Mouse (Mus musculus): ENCODE results near the gene Accsl.

Accsl gene

DNA sequence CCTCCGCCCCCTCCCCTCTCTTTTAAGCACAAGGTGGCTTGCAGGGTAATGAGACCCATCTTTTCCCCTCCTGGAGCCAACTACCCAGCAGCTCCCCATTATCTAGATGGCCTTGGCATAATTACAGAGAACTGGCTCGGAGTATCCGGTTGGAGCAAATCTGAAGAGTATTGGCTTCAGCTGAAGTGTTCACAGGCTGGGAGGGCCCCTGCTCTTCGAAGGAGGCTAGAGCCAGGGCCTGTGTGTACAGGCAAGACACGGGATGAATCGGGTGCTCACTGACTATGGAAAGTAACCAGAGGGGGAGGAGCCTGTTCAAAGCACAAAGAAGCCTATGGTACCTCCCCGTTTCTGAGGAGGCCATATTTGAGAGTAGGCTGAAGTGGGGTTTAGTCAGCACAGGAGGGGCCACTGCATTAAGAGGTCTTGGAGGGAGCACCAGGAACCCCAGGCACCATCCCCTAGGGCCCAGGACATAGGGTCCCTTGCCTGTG, at the start of gene Accsl:
Accsl (minus strand) TSS at position 51 of the 494 bp plus-strand sequence.
- in situ Hi-C loops (cut with MboI; ENCODE audit: low pct_unique_long_range_greater_than_20kb in 1 of 2, low sequenced_read_pairs in 2 of 2, unreplicated experiment in 1 of 2) = no loop called here

DNA sequence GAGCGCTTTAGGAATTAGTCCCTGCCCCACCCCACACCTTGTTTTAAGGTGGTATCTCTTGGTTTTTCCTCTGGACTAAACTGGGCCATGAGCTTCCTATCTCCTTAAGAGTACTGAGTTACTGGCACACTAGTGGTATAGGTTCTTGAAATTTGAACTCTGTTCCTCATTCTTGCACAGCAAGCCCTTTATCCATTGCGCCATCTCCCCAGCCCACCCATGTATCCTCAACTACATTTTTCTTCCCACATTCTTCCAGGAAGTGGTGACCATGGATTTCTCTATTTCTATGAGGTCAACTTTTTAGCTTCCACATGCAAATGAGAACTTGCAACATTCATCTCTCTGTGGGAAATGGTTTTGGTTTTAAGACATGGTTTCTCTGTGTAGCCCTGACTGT, 44.6 kb upstream of the Accsl start:
- in situ Hi-C loops (cut with MboI; ENCODE audit: low pct_unique_long_range_greater_than_20kb in 1 of 2, low sequenced_read_pairs in 2 of 2, unreplicated experiment in 1 of 2) = no loop called here

DNA sequence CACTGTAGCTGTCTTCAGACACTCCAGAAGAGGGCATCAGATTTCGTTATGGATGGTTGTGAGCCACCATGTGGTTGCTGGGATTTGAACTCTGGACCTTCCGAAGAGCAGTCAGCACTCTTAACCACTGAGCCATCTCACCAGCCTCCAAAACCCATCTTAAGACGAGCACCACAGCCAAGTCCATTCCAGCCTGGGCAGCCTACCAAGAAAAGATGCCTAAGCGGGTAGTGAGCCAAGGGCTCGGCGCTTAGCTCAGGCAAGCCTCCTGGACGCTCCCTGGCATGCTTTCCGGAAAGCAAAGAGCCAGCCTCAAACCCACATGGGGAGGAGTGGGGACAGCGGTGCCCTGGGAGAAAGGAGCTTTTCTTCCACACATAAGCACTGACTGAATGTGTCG, 43.0 kb upstream of the Accsl start:
- in situ Hi-C loops (cut with MboI; ENCODE audit: low pct_unique_long_range_greater_than_20kb in 1 of 2, low sequenced_read_pairs in 2 of 2, unreplicated experiment in 1 of 2) = no loop called here

DNA sequence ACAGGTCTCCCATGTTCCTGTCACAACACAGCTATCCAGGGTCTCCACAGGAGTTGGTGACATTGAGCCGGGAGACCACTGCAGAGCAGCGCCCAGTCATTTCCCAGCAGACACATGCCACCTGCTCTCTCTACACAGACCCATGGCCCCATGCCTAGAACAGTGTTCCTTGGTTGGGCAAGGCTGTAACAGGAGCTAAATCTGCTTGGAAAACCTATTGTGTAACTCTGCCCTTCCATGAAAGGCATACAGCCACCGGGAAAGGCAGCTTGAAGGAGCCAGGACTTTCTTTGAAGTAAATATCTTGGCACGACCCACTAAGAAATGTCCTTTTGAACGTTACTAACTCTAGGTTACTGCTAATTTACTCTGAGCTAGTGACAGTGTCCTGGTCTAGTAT, 40.8 kb upstream of the Accsl start:
- in situ Hi-C loops (cut with MboI; ENCODE audit: low pct_unique_long_range_greater_than_20kb in 1 of 2, low sequenced_read_pairs in 2 of 2, unreplicated experiment in 1 of 2) = no loop called here

DNA sequence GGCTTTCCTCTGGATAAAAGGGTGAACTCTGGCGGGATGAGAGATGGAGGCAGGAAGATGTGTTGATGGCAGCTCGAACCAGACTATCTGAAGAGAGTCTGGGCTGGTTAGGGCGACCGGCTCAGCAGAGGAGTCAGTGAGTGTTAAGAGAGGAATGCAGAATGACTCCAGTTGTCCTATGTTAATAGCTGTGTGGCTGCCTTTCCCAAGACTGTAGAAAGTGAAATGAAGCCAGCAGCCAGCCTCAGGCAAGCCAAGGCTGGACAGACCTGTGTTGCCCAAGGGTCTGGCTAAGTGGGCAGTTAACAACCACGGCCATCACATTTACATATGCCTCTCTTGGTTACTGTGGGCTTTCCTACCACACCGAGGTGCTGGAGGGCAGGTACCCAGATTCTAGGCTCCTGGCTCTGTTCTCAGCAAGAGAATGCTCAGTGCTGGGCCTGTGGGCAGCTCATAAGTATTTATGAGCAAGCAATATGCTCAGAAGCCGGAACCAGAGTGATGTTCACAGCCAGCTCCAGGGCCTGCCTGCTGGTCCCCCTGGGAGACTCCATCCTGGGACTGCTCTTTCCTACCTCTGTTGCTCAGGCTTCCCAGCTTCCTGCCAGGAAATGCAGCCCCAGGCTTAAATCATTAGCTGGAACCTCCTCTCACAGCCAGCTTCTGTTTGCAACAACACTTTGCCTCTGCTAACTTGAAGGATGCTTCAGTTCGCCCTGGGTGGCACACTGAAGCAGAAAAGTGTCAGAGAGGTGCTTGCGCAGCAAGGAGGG, 38.8 kb upstream of the Accsl start:
- in situ Hi-C loops (cut with MboI; ENCODE audit: low pct_unique_long_range_greater_than_20kb in 1 of 2, low sequenced_read_pairs in 2 of 2, unreplicated experiment in 1 of 2) = no loop called here

DNA sequence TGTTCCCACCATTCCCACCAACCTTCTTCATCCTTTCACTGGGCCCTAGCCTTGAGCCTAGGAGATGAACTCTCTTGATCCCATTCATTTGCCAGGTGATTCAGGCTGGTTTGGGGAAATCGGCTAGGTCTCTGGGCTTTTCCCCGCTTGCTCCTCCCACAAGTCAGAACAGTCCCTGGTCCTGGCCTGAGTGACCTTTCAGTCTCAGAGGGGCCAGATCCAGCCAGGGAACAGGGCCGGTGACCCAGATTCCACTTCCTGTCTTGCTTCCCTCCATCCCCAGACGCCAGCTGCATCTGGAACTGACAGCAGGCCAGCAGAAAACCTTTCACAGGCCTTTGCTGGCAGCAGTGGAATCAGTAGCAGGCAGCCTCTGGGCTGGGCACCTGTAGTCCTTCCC, 37.4 kb upstream of the Accsl start:
- in situ Hi-C loops (cut with MboI; ENCODE audit: low pct_unique_long_range_greater_than_20kb in 1 of 2, low sequenced_read_pairs in 2 of 2, unreplicated experiment in 1 of 2) = no loop called here

DNA sequence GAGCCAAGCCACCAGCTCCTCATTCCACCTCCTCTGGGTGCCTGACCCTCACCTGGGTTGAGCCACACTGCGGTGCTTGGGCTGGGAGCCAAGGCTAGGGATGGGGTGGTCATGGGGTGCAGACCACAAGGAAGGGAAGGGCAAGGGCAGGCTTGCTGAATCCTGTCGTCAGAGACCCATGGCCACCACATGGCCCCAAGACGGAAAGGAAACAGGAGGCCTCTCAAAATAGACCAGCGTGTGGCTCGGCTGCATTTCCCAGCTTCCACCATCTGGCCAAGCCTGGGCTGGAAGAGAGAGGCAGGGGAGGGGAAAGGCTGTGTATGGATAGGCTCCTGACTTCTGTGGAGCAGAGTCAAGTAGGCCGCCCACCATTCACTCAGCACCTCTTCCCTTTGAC, 34.5 kb upstream of the Accsl start:
- in situ Hi-C loops (cut with MboI; ENCODE audit: low pct_unique_long_range_greater_than_20kb in 1 of 2, low sequenced_read_pairs in 2 of 2, unreplicated experiment in 1 of 2) = no loop called here

DNA sequence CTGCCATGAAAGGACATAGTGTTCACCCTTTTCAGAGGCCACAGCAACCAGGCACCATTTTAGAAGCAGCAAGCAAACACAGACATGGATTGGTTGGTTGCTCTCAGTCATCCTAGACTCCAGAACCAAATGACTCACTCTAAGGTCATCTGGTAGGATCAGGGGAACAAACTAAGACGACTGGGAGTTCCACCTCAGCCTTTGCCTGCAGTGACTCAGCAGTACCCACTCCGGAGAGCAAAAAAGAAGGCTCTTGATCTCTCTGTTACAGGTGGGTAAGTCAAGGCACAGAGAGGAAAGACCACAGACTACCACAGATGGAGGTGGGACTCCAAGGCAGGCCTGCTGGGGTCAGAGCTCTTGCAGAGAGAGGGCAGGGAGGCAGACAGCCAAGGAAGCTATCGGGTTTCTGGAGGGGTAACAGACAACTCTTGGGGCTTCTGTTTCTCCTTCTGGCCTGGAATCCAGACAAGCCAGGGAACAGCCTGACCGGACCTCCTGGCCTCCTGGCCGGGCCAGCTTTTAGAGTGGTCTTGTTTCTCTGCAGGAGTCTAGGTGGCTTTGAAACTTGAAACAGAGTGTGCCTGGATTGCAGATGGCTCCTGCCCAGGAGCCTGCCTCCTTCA, 33.8 kb upstream of the Accsl start:
- in situ Hi-C loops (cut with MboI; ENCODE audit: low pct_unique_long_range_greater_than_20kb in 1 of 2, low sequenced_read_pairs in 2 of 2, unreplicated experiment in 1 of 2) = no loop called here

DNA sequence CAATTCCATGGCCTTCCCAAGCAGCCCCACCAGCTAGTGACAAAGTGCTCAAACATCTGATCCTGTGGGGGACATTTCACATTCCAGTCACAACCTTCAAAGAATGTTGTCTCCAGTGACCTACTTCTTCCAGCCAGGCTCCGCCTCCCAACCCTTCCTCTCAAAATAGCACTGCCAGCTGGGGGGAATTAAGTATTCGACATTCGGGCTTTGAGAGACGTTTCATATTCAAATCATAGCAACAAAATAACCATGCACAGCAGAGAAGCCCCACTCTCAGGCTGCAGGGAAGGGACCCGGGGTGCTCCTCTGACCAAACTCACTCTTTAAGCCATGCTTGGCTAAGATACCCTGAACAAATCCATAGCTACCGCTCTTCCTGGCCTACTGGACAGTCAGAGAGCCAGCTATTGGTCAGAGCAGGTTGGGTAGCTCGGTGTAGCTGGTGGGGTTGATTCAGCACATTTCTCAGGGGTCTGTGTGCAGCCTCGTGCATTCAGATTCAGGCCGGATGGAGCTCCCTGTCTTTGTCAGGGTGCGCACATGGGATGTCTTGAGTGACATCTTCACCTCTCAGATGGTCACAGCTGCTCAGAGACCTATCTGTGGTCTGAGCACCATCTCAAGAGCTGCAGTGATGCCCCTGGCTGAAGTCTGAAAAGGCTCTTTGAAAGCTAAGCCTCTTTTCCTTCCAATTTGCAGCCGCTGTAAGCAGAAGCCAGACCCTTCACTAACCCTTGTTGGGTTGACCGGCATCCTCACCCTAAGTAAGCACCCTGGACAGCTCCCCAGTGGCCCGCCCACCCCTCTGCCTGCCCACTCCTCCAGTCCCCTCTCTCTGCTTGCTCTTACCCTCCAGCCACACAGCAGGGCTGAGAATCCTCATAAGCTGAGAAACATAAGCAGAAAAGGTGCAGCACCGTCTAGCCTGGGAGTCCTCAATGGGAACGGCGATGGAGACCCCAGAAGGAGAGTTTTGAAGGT, 30.7 kb upstream of the Accsl start:
- in situ Hi-C loops (cut with MboI; ENCODE audit: low pct_unique_long_range_greater_than_20kb in 1 of 2, low sequenced_read_pairs in 2 of 2, unreplicated experiment in 1 of 2) = no loop called here

DNA sequence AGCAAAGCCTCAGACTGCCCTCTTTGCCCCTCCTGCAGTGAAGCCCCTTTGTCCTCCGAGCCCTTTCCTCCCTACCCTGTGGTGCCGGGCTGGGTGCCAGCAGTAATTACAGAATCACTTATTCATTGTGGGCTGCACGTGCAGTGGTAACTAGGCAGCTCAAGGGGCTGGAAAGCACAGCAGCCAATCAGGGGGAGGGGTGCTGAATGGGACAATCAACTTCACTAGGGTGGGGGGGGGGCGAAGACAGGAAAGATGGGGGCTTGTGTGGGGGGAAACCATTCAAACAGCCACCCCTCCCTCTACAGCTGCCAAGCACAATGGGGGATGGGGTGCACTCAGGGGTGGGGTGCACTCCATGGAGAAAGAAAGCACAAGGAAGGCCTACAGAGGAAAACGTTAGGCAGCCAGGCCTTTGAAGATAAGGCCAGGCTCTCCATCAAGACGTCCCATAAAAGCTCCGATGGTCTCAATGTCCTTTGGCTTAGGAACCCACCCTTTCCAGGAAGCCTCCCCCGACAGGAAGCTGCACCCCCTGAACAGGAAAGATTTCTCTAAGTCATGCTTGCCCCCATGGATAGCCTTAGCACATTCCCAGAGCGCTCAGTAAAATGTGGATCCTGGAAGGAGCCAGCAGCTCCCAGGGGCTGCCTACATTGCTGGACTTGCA, 22.8 kb upstream of the Accsl start:
- in situ Hi-C loops (cut with MboI; ENCODE audit: low pct_unique_long_range_greater_than_20kb in 1 of 2, low sequenced_read_pairs in 2 of 2, unreplicated experiment in 1 of 2) = no loop called here

DNA sequence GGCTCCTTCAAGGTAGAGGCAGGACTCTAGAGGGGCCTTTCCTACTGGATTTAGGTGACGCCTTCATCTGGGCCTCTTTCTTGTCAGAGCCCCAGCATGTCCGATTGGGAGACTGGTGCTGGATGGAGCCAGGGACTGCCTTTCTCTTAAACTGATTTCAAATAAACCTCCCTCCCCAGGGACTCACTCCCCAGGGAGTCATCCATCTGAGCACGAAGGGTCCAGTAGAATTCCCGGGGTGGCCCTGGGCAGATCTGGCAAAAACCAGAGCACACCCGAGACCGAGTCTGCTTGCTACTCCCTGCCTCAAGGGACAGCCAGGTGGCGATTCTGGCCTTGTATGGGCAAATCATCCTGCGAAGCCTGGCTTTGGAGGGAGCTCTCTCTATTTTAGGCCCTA, 21.2 kb upstream of the Accsl start:
- in situ Hi-C loops (cut with MboI; ENCODE audit: low pct_unique_long_range_greater_than_20kb in 1 of 2, low sequenced_read_pairs in 2 of 2, unreplicated experiment in 1 of 2) = no loop called here

DNA sequence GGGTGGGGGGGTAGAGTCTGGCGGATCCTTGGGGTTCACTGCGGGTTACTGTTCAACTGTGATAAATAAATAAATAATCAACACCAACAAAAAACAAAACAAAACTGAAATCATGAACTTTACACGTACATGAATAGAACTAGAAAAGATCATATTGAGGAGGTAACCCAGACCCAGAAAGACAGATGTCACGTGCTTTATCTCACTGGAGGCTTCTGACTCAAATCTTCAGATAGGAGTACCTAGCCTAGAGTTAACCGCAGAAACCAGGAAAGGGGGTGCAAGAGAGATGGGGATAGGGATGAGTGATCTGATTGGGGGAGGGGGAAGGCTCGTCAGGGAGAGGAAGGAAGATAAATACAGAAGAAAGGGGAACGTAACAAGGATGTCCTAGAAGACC, 20.1 kb upstream of the Accsl start:
- in situ Hi-C loops (cut with MboI; ENCODE audit: low pct_unique_long_range_greater_than_20kb in 1 of 2, low sequenced_read_pairs in 2 of 2, unreplicated experiment in 1 of 2) = no loop called here

DNA sequence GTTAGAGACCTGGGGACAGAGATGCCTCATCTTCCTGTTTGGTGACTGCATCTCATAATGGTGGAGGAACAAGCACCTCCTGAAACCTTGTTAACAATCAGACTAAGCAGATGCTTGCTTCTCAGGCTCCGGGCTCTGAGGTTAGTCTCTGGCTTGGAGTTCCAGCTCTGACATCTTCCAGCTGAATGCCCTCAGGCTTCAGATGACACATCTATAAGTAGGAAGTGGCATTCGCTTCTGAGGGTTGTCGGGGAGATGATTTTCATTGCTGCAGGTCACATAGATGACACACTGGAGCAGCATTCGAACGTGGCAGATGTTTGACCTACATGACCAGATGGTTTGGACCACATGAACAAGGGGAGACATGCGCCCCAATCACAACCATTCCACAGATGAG, 19.4 kb upstream of the Accsl start:
- in situ Hi-C loops (cut with MboI; ENCODE audit: low pct_unique_long_range_greater_than_20kb in 1 of 2, low sequenced_read_pairs in 2 of 2, unreplicated experiment in 1 of 2) = no loop called here

DNA sequence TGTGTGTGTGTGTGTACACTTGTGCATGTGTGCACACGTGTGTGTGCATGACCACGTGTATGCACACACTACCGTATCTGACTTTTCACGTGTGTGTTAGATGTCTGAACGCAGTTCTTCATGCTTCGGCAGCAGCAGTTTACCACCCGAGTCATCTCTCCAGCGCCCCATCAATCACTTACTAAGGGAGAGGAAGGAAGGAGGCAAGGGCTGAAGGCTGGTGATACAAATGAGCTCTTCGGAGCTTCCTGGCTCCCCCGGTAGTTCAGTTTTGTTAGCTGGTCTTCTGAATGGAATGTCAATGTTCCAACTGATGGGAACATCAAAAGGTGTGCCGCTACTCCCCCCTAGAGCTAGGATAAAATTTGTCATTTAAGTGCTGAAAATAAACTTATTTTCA, 18.3 kb upstream of the Accsl start:
- in situ Hi-C loops (cut with MboI; ENCODE audit: low pct_unique_long_range_greater_than_20kb in 1 of 2, low sequenced_read_pairs in 2 of 2, unreplicated experiment in 1 of 2) = no loop called here

DNA sequence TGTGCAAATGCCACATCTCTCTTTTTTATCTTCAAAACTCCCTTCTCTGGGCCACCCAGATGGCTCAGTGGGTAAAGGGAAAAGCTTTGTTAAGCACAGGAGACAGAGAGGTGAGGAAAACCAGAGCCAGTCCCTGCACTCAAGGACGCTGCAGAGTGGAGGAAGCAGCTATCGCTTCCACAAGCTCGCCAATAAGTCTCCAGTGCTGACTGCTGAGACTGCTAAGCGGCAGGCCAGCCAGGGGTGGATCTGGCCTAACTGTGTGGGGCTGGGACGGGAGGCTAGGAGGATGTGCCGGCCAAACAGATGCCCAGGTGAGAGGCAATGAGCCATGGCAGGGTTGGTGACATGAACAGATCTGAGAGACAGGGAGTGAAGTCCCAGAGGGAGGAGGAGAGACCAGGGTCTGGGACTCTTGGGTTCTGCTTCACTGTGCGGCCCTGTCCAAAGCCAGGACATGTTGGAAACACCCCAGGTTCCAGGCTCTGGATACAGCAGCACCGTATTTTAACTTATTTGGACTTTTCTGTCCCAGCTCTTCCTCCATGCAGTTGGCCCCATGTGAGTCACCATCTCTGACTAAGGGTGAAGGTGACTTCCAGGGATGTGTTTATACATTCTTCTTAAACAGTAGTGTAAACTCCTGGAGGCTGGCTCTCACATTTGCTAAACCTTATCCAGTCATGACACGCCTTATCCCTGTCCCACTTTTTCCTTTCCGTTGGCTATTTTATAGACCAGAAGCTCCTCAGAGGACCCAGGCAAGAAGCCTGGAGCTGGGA, 17.2 kb upstream of the Accsl start:
- in situ Hi-C loops (cut with MboI; ENCODE audit: low pct_unique_long_range_greater_than_20kb in 1 of 2, low sequenced_read_pairs in 2 of 2, unreplicated experiment in 1 of 2) = no loop called here

DNA sequence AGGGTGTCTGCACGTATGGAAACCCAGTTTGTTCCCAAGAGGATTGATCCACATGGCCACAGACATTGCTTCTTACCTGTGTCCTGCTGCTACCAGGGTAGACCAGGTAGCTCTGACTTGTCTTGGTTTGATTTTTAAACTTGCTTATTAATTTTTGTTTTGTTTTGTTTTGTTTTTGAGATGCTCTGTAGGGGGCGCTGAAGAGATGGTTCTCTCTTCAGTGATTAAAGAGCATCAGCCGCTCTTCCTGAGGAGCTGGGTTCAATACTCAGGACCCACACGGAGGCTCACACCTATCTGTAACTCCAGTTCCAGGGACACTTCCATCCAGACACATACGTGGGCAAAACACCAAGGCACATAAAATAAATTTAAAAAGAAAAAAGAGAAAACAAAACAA, 14.1 kb upstream of the Accsl start:
- in situ Hi-C loops (cut with MboI; ENCODE audit: low pct_unique_long_range_greater_than_20kb in 1 of 2, low sequenced_read_pairs in 2 of 2, unreplicated experiment in 1 of 2) = no loop called here

DNA sequence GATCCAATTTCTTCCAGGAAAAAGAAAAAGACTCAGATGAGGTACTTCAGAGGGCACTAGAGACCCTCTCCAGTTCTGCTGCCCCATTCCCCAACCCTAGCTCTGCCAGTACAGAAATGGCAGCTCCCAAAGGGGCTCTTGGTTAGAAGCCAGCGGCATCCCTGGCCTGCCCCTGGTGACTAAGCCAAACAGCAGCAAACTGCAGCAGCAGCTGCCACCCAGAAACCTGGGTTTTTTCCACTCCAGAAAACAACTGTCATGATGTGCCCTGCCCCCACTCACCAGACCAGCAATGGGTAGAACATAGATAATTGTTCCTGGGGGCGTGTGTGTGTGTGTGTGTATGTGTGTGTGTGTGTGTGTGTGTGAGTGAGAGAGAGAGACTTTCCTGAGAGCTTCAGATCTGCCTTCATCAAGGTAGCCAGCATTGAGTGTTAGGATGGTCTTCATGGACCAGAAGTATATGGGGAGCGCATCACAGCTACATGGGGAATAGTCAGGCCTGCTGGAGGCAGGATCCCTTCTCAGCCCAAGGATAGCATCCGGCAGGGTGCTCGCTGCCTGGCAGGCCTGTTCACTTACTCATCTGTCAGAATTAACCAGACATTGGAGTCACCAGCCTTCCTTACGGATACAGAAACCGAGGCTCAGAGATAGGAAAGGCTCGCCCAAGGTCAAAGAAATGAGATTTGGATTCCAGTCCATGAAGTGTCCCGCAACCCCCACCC, 12.8 kb upstream of the Accsl start:
- in situ Hi-C loops (cut with MboI; ENCODE audit: low pct_unique_long_range_greater_than_20kb in 1 of 2, low sequenced_read_pairs in 2 of 2, unreplicated experiment in 1 of 2) = no loop called here
